Mouse (Mus musculus) intestine, embryonic 16.5 days (tissue): ENCODE data around the gene Tmem132b. TPM values are rescaled to one million over a fixed set of nuclear protein-coding genes. Genes with fewer than 3 reads are reported as not detected.
"Not testable (repeated sequence)": the region's sequence is repeated elsewhere in the genome, so short reads cannot be mapped to it uniquely, and the experiment has no call there.

ENCODE experiments used
- ATAC-seq: fragments of 200-750 bp; cut with Nextera tagmentation; 2 replicates; pipeline ENCODE4 v1.8.0; 2017; ENCODE audit warnings: moderate TSS enrichment, moderate library complexity
- H3K27ac ChIP-seq: fragments of 300-500 bp; sonication (generic); 2 replicates; pipeline ENCODE4 v1.5.1; 2014; ENCODE audit warnings: mild to moderate bottlenecking, low read length
- H3K27me3 ChIP-seq: fragments of 300-500 bp; sonication (generic); replicated peaks from 2 replicates; pipeline ENCODE4 v1.6.1; 2014; ENCODE audit warnings: low read length, control low read depth, mixed read lengths; ENCODE audit not compliant: control insufficient read depth, insufficient read depth
- H3K36me3 ChIP-seq: fragments of 300-500 bp; sonication (generic); 2 replicates; pipeline ENCODE4 v1.6.1; 2014; ENCODE audit warnings: low read length, control low read depth; ENCODE audit not compliant: control insufficient read depth, insufficient read depth
- H3K4me1 ChIP-seq: fragments of 300-500 bp; sonication (generic); 2 replicates; pipeline ENCODE4 v1.6.1; 2014; ENCODE audit warnings: low read length, control low read depth, mixed read lengths; ENCODE audit not compliant: control insufficient read depth, insufficient read depth
- H3K4me2 ChIP-seq: fragments of 300-500 bp; sonication (generic); 2 replicates; pipeline ENCODE4 v1.6.1; 2014; ENCODE audit warnings: low read depth, low read length, control low read depth
- H3K4me3 ChIP-seq: fragments of 300-500 bp; sonication (generic); 2 replicates; pipeline ENCODE4 v1.5.1; 2014; ENCODE audit warnings: mild to moderate bottlenecking, low read length
- H3K9ac ChIP-seq: fragments of 300-500 bp; sonication (generic); 2 replicates; pipeline ENCODE4 v1.6.1; 2014; ENCODE audit warnings: low read depth, low read length
- H3K9me3 ChIP-seq: fragments of 300-500 bp; sonication (generic); 2 replicates; pipeline ENCODE4 v1.6.1; 2016; ENCODE audit warnings: low read length, control low read depth; ENCODE audit not compliant: control insufficient read depth
- WGBS: fragments of 180-500 bp; shearing (Covaris S2); extraction: QIAGEN DNeasy Blood & Tissue Kit; methylation state at CpG from one replicate; pipeline ENCODE4 v1.1.7; 2014; 5-methylcytosine and 5-hydroxymethylcytosine counted together
- polyA plus RNA-seq: library from polyadenylated mRNA; unstranded; fragments of >200 nt; fragmentation: Nextera tagmentation; extraction: Ambion mirVana; gene quantifications from 2 replicates; pipeline ENCODE4 v1.2.1, GENCODE M21; 2015

Gene Tmem132b
- 0.11 and 0.16 TPM in 2 replicates for polyA plus RNA-seq

GRCm38 (mm10) chr5:125531634-125532033 is at the start of gene Tmem132b:
Gene Tmem132b (plus strand): TSS chr5:125531774.
- H3K9me3 ChIP-seq = no peaks in the 10 kb centered on the region
- peaks cover 11% of the 10 kb centered on the region for H3K4me1 ChIP-seq
- H3K4me2 ChIP-seq = peak within 1 kb of the TSS; percentile 83
- H3K27me3 ChIP-seq = peaks cover 67% of the 10 kb centered on the region
- no peaks in the 10 kb centered on the region for H3K36me3 ChIP-seq
- no peak within 1 kb of the TSS for H3K27ac ChIP-seq
- peak within 1 kb of the TSS; percentile 19 for H3K9ac ChIP-seq
- WGBS = 1% methylated on average over 25 of the region's 25 CpGs
- no peak for ATAC-seq
- H3K4me3 ChIP-seq = peak within 1 kb of the TSS; percentile 47

GRCm38 (mm10) chr5:125482474-125482873 is 49.1 kb upstream of the Tmem132b start:
- peaks cover 9% of the 10 kb centered on the region; the same call in 1 of the 2 replicates for H3K36me3 ChIP-seq
- 85% methylated on average over 7 of the region's 7 CpGs for WGBS
- H3K9ac ChIP-seq = no peak overlapping the region
- H3K27ac ChIP-seq = no peak overlapping the region
- no peaks in the 10 kb centered on the region for H3K27me3 ChIP-seq
- no peak for ATAC-seq
- H3K4me3 ChIP-seq = no peak overlapping the region
- H3K4me1 ChIP-seq = peaks cover 23% of the 10 kb centered on the region
- no peaks in the 10 kb centered on the region for H3K9me3 ChIP-seq
- H3K4me2 ChIP-seq = no peak overlapping the region

DNA sequence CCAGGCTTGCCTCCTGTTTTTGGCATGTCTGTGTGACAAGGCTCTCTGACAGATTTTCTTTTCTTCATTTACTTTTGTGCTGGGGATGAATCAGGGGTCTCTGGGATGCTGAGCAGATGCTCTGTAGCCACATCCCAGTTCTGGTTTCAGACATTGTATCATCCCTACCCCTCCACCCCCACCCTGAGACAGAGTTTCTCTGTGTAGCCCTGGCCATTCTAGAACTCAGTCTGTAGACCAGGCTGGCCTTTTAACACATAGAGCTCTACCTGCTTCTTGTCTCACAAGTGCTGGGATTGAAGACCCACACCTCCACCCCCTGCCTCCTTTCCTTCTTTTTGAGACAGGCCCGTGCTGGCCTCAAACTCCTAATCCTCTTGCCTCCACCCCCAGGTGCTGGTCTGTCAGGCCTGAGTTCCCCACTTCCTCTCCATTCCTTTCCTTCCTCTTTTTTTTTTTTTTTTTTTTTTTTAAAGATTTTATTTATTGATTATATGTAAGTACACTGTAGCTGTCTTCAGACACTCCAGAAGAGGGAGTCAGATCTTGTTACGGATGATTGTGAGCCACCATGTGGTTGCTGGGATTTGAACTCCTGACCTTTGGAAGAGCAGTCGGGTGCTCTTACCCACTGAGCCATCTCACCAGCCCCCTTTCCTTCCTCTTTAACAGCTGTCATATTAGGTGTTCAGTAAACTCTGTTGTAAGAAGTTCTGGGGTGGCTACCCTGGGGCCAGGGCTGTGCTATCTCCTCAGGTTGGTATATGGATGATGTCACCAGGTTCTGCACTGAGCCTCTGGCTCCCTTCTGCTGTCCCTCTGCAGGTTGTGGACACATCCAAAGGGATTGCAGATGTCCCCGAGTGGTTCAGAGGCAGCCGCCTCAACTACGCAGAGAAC is 47.6 kb upstream of the Tmem132b start:
- WGBS = 80% methylated on average over 5 of the region's 6 CpGs
- no peak overlapping the region for H3K4me3 ChIP-seq
- no peak for ATAC-seq

DNA sequence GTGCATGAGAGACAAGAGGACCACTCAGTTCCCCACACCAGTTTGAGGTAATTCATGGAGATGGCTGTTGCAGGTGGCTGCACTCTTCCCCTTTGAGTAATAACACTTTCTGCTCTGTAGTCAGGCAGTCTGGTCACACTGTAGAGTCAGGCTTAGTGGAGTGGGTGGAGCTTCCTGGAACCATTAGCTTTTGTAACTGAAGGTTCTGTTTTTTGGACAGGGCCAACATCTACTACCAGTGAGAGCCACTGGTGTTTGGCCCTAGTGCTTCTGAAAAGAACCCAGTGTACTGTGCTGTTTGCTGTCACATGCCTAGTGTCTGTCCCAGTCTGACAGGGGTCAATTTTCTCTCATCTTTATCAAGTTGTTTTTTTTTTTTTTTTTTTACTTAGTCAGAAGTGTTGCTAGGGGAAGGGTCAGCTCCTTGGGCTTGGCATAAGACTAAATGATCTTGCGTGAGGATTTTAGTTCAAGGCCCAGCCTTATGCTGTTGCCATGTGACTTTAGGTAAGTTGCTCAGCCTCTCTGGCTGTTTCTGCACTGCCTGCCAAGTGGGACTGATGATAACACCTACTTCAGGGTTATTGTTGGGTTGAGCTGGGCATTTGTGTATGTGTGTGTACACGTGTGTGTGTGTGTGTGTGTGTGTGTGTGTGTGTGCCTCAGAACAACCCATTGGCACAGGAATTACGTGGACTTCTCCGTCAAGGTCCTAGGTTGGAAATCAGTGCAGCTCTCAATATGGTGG is 46.4 kb upstream of the Tmem132b start:
- Histone ChIP-seq H3K27ac (no peak overlapping the region), H3K36me3 (peaks cover 15% of the 10 kb centered on the region), H3K27me3 (no peaks in the 10 kb centered on the region), H3K9ac (no peak overlapping the region), H3K4me1 (peaks cover 6% of the 10 kb centered on the region), H3K9me3 (no peaks in the 10 kb centered on the region), H3K4me3 (no peak overlapping the region), H3K4me2 (no peak overlapping the region)
- ATAC-seq = no peak
- WGBS = 92% methylated on average over 4 of the region's 4 CpGs

More for the DNA sequence above, 47.6 kb upstream of the Tmem132b start:
- Histone ChIP-seq H3K4me2 (no peak overlapping the region), H3K27ac (no peak overlapping the region), H3K27me3 (no peaks in the 10 kb centered on the region), H3K4me1 (peaks cover 11% of the 10 kb centered on the region), H3K36me3 (peaks cover 9% of the 10 kb centered on the region; the same call in 1 of the 2 replicates), H3K9ac (no peak overlapping the region), H3K9me3 (no peaks in the 10 kb centered on the region)

DNA sequence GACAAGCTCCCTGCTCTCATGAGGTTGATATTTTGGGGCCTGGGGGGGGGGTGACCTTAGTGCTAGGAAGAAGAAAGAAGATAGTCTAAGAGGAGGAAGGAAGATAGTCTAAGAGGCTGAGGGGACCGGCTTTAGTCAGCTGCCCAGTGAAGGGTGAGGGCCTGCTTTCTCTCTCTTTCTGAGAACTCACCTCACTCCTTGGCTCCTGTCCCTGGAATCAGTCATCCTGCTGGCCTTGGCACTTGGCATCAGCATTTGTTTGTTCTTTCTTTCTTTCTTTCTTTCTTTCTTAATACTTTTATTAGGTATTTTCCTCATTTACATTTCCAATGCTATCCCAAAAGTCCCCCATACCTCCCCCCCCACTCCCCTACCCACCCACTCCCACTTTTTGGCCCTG is 45.5 kb upstream of the Tmem132b start:
- Histone ChIP-seq H3K9me3 (no peaks in the 10 kb centered on the region), H3K27me3 (no peaks in the 10 kb centered on the region), H3K36me3 (peaks cover 15% of the 10 kb centered on the region), H3K4me3 (no peak overlapping the region), H3K4me1 (no peaks in the 10 kb centered on the region), H3K9ac (no peak overlapping the region), H3K4me2 (no peak overlapping the region), H3K27ac (no peak overlapping the region)
- no peak for ATAC-seq
- 86% methylated on average over 1 of the region's 1 CpGs for WGBS

GRCm38 (mm10) chr5:125487375-125488115 is 44.0 kb upstream of the Tmem132b start:
- Histone ChIP-seq H3K9ac (no peak overlapping the region), H3K27ac (no peak overlapping the region), H3K36me3 (peaks cover 14% of the 10 kb centered on the region), H3K4me2 (no peak overlapping the region), H3K4me1 (no peaks in the 10 kb centered on the region), H3K4me3 (no peak overlapping the region), H3K9me3 (no peaks in the 10 kb centered on the region), H3K27me3 (no peaks in the 10 kb centered on the region)
- ATAC-seq = no peak
- 79% methylated on average over 11 of the region's 11 CpGs for WGBS

DNA sequence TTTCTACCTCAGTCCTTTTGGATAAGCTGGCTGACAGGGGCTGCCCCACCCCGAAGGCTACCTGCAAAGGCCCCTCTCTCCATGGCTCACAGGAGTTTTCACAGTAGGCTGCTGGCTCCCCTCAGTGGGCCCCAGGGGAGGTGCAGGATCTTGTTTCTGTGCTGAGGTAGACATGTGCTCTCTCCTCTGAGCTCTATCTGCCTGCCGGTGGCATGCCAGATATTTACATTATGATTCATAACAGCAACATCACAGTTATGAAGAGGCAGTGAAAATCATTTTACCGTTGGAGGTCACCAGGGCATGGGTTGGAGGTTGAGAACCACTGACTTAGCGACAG is 43.5 kb upstream of the Tmem132b start:
- no peak overlapping the region for H3K27ac ChIP-seq
- WGBS = 52% methylated on average over 4 of the region's 4 CpGs
- no peaks in the 10 kb centered on the region for H3K4me1 ChIP-seq
- H3K4me2 ChIP-seq = no peak overlapping the region
- H3K9ac ChIP-seq = no peak overlapping the region
- ATAC-seq = peak; percentile 42; the same call in 1 of the 2 replicates
- no peaks in the 10 kb centered on the region for H3K9me3 ChIP-seq
- H3K4me3 ChIP-seq = no peak overlapping the region
- peaks cover 8% of the 10 kb centered on the region for H3K36me3 ChIP-seq
- H3K27me3 ChIP-seq = no peaks in the 10 kb centered on the region

GRCm38 (mm10) chr5:125488953-125489352 is 42.6 kb upstream of the Tmem132b start:
- not testable (repeated sequence) for H3K9ac ChIP-seq, H3K4me1 ChIP-seq, H3K36me3 ChIP-seq, H3K27me3 ChIP-seq, H3K4me3 ChIP-seq, H3K9me3 ChIP-seq, H3K4me2 ChIP-seq, ATAC-seq, H3K27ac ChIP-seq
- 92% methylated on average over 5 of the region's 5 CpGs for WGBS

GRCm38 (mm10) chr5:125491107-125491506 is 40.5 kb upstream of the Tmem132b start:
- H3K4me3 ChIP-seq = no peak overlapping the region
- H3K9me3 ChIP-seq = no peaks in the 10 kb centered on the region
- no peak for ATAC-seq
- no peaks in the 10 kb centered on the region for H3K4me1 ChIP-seq
- no peaks in the 10 kb centered on the region for H3K27me3 ChIP-seq
- H3K4me2 ChIP-seq = no peak overlapping the region
- no peak overlapping the region for H3K9ac ChIP-seq
- H3K27ac ChIP-seq = no peak overlapping the region
- WGBS = 90% methylated on average over 10 of the region's 10 CpGs
- peaks cover 6% of the 10 kb centered on the region for H3K36me3 ChIP-seq
